Mouse (Mus musculus): ENCODE data around the gene Nptn.

Nptn gene

DNA sequence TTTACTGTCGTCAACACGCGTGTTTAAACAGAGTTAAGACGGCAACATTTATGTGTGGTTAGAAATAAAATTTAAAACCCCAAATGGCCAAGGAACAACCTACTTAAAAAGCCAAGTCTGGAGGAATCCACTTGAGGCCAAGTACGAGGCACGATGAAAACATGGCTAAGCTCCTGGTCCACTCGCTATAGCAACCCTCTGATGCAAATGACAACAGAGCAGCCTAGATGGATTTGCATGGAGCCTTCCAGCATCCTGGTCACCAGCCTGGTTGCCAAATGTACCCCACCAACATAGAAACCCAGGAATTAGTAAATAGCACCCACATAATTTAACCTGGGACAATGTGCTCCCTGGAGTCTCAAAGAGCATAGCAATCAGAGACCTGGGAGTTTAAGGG, 121.7 kb downstream of the Nptn start:
- DNase-seq = no peak

DNA sequence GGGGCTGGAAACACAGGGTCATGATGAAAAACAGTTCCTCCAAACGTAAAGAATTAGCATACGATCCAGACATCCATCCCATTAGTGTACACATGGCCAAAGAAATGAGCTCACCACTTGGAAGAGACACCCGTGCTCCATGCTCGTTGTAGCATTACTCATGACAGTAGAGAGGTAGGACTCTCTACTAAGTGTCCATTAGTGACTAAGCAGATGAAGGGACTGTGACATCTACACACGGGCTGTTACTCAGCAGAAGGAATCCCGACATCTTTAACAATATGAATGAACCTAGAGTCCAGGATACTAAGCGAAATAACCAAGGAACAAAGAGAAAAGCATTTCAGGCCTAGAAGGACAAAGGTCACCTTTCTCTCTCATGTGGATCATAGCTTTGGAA, 124.0 kb downstream of the Nptn start:
- no peak for DNase-seq
